Mouse (Mus musculus) G1E (cell line): Measurements from ENCODE around the gene C2cd3.

Experiments
- CTCF ChIP-seq: IDR thresholded peaks from 2 replicates; pipeline ENCODE4 v1.5.1; 2012; ENCODE audit warnings: low read depth, low read length, inconsistent platforms, mixed read lengths
- GATA2 ChIP-seq: IDR thresholded peaks from 2 replicates; pipeline ENCODE4 v1.6.1; 2012; ENCODE audit warnings: low read depth, low read length, inconsistent platforms, borderline replicate concordance

DNA sequence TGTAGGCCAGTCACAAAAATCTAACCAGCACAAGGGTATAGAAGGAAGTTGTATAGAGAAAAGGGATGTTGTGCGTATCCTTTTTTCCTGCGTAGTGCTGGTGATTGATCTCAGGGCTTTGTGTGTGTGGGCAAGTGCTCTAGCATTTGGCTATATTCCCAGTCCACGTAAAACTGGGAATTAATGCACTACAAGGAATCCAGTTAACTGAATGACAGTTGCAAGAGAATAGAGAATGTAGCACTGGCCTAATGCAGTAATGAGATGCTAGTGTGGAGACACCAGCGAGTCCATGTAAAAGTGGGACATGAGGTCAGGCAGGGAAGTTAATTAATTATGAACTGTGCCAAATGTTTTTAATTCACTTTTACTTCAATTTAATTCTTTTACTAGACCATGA is 30.7 kb downstream of the C2cd3 start:
- TF ChIP-seq CTCF (no peak), GATA2 (no peak)
